Mouse (Mus musculus): ENCODE measurements around the gene Itih4.

Itih4 gene

GRCm38 (mm10) chr14:30879794-30880193 lies 6.5 kb upstream of the Itih4 start:
- no peak for DNase-seq (ENCODE audit: low read depth)

GRCm38 (mm10) chr14:30880251-30880650 lies 6.0 kb upstream of the Itih4 start:
- DNase-seq (ENCODE audit: low read depth): no peak

GRCm38 (mm10) chr14:30880811-30881717 lies 5.2 kb upstream of the Itih4 start:
- peak; percentile 15 for DNase-seq (ENCODE audit: low read depth)

GRCm38 (mm10) chr14:30881718-30882108 lies 4.6 kb upstream of the Itih4 start:
- no peak for DNase-seq (ENCODE audit: low read depth)

GRCm38 (mm10) chr14:30885298-30885697 lies 978 bp upstream of the Itih4 start:
- no peak for DNase-seq (ENCODE audit: low read depth)

GRCm38 (mm10) chr14:30888271-30888732 lies 2.0 kb downstream of the Itih4 start:
- DNase-seq (ENCODE audit: low read depth): no peak

GRCm38 (mm10) chr14:30899972-30900371 lies 13.7 kb downstream of the Itih4 start:
- DNase-seq (ENCODE audit: low read depth): no peak

GRCm38 (mm10) chr14:30902628-30903027 lies 16.4 kb downstream of the Itih4 start:
- DNase-seq (ENCODE audit: low read depth): no peak

- DNase-seq (ENCODE audit: low read depth): no peak
Observed at GRCm38 (mm10) chr14:30903036-30903435, 16.8 kb downstream of the Itih4 start.

GRCm38 (mm10) chr14:30904307-30904706 lies 18.0 kb downstream of the Itih4 start:
- DNase-seq (ENCODE audit: low read depth): no peak

- DNase-seq (ENCODE audit: low read depth): no peak
Observed at GRCm38 (mm10) chr14:30906001-30906400, 19.7 kb downstream of the Itih4 start.

- DNase-seq (ENCODE audit: low read depth): no peak
Observed at GRCm38 (mm10) chr14:30907814-30908265, 21.6 kb downstream of the Itih4 start.

- no peak for DNase-seq (ENCODE audit: low read depth)
Observed at GRCm38 (mm10) chr14:30911141-30911540, 24.9 kb downstream of the Itih4 start.

- no peak for DNase-seq (ENCODE audit: low read depth)
Observed at GRCm38 (mm10) chr14:30912641-30913040, 26.4 kb downstream of the Itih4 start.

GRCm38 (mm10) chr14:30913404-30913803 lies 27.1 kb downstream of the Itih4 start:
- DNase-seq (ENCODE audit: low read depth): no peak

- DNase-seq (ENCODE audit: low read depth): no peak
Observed at GRCm38 (mm10) chr14:30916516-30916915, 30.2 kb downstream of the Itih4 start.

- DNase-seq (ENCODE audit: low read depth): no peak
Observed at GRCm38 (mm10) chr14:30922053-30922670, 35.9 kb downstream of the Itih4 start.

GRCm38 (mm10) chr14:30923375-30924105 lies 37.3 kb downstream of the Itih4 start, which contains the start of gene Itih3:
Gene Itih3, minus strand, starts transcription at chr14:30923760.
- no peak for DNase-seq (ENCODE audit: low read depth)

- DNase-seq (ENCODE audit: low read depth): no peak
Observed at GRCm38 (mm10) chr14:30925492-30925891, 39.2 kb downstream of the Itih4 start.

GRCm38 (mm10) chr14:30930386-30930785 lies 44.1 kb downstream of the Itih4 start:
- DNase-seq (ENCODE audit: low read depth): no peak

- no peak for DNase-seq (ENCODE audit: low read depth)
Observed at GRCm38 (mm10) chr14:30933351-30933750, 47.1 kb downstream of the Itih4 start.

- DNase-seq (ENCODE audit: low read depth): no peak
Observed at GRCm38 (mm10) chr14:30942254-30942653, 56.0 kb downstream of the Itih4 start.

All from naive thymus-derived CD4-positive, alpha-beta T cell, adult 2 months (primary cell).